Mouse (Mus musculus) MEL (cell line): ENCODE measurements at regions not wholly inside any gene's neighbourhood (a gene's known extent, or its start where the extent isn't known, plus 50 kb on each side); places are given as distances from the start of the nearest gene placed in this dataset.

Experiments used
- DNase-seq: peaks from one replicate; pipeline ENCODE4 v3.0.0; 2011; ENCODE audit warnings: low read depth, low spot score
- H3K27ac ChIP-seq: 2 replicates; pipeline ENCODE4 v1.5.1; 2012; ENCODE audit warnings: low read depth, mild to moderate bottlenecking, control low read depth, low read length, moderate library complexity; ENCODE audit not compliant: control insufficient read depth
- H3K27me3 ChIP-seq, 2 experiments: fragments of 150-350 bp in 1 of 2; sonication (generic) in 1 of 2; 2 replicates each; pipeline ENCODE4 v1.6.1; 2012; ENCODE audit warnings: low read length in 2 of 2, mild to moderate bottlenecking in 2 of 2, improper control_type of control experiment in 1 of 2, moderate library complexity in 1 of 2; ENCODE audit not compliant: insufficient read depth in 2 of 2, control insufficient read depth in 1 of 2
- H3K36me3 ChIP-seq, 2 experiments: 2 replicates each; pipeline ENCODE4 v1.6.1; 2012 to 2014; ENCODE audit warnings: low read length in 2 of 2, improper control_type of control experiment in 1 of 2, inconsistent platforms in 1 of 2, mild to moderate bottlenecking in 1 of 2; ENCODE audit not compliant: insufficient read depth in 2 of 2, control insufficient read depth in 1 of 2
- H3K4me1 ChIP-seq, 2 experiments: fragments of 150-350 bp in 1 of 2; sonication (generic) in 1 of 2; 2 replicates each; pipeline ENCODE4 v1.6.1; 2012; ENCODE audit warnings: low read length in 2 of 2, improper control_type of control experiment in 1 of 2, mild to moderate bottlenecking in 1 of 2; ENCODE audit not compliant: insufficient read depth in 2 of 2, control insufficient read depth in 1 of 2
- H3K4me3 ChIP-seq, 2 experiments: fragments of 150-350 bp in 1 of 2; sonication (generic) in 1 of 2; 2 replicates each; pipeline ENCODE4 v1.5.1; 2012; ENCODE audit warnings: low read depth in 2 of 2, low read length in 2 of 2, mild to moderate bottlenecking in 2 of 2, moderate library complexity in 2 of 2, control low read depth in 1 of 2, improper control_type of control experiment in 1 of 2; ENCODE audit not compliant: control insufficient read depth in 1 of 2, insufficient read depth in 1 of 2
- H3K79me2 ChIP-seq: 2 replicates; pipeline ENCODE4 v1.6.1; 2012; ENCODE audit warnings: mild to moderate bottlenecking, low read length, moderate library complexity; ENCODE audit not compliant: control insufficient read depth, poor library complexity, insufficient read depth
- H3K9ac ChIP-seq: 2 replicates; pipeline ENCODE4 v1.6.1; 2012; ENCODE audit warnings: low read depth, mild to moderate bottlenecking, control low read depth, low read length, moderate library complexity; ENCODE audit not compliant: control insufficient read depth, poor library complexity, severe bottlenecking
- H3K9me3 ChIP-seq: fragments of 150-350 bp; sonication (generic); replicated peaks from 2 replicates; pipeline ENCODE4 v1.6.1; 2012; ENCODE audit warnings: mild to moderate bottlenecking, low read length, improper control_type of control experiment, moderate library complexity; ENCODE audit not compliant: insufficient read depth
- BHLHE40 ChIP-seq: IDR thresholded peaks from 2 replicates; pipeline ENCODE4 v1.6.1; 2012; ENCODE audit warnings: low read depth, mild to moderate bottlenecking, inconsistent platforms, low read length, improper control_type of control experiment, borderline replicate concordance
- CHD2 ChIP-seq: IDR thresholded peaks from 2 replicates; pipeline ENCODE4 v1.6.1; 2011; ENCODE audit warnings: low read length, improper control_type of control experiment
- E2F4 ChIP-seq: IDR thresholded peaks from 2 replicates; pipeline ENCODE4 v1.6.1; 2011; ENCODE audit warnings: low read depth, low read length, improper control_type of control experiment, borderline replicate concordance
- GATA1 ChIP-seq: IDR thresholded peaks from 2 replicates; pipeline ENCODE4 v1.6.1; 2011; ENCODE audit warnings: low read depth, low read length, improper control_type of control experiment
- HCFC1 ChIP-seq: IDR thresholded peaks from 2 replicates; pipeline ENCODE4 v1.6.1; 2012; ENCODE audit warnings: low read depth, mild to moderate bottlenecking, inconsistent platforms, low read length, improper control_type of control experiment, moderate library complexity
- MEF2A ChIP-seq: IDR thresholded peaks from 2 replicates; pipeline ENCODE4 v1.6.1; 2014; ENCODE audit warnings: low read depth, mild to moderate bottlenecking, inconsistent platforms, low read length, improper control_type of control experiment; ENCODE audit not compliant: poor library complexity, insufficient replicate concordance, severe bottlenecking; ENCODE audit errors: extremely low read depth
- MYC ChIP-seq: IDR thresholded peaks from 2 replicates; pipeline ENCODE4 v1.6.1; 2011; ENCODE audit warnings: low read depth, mild to moderate bottlenecking, low read length, improper control_type of control experiment, moderate library complexity
- NRF1 ChIP-seq: IDR thresholded peaks from 2 replicates; pipeline ENCODE4 v1.6.1; 2014; ENCODE audit warnings: low read depth, mild to moderate bottlenecking, inconsistent platforms, low read length, improper control_type of control experiment, moderate library complexity; ENCODE audit not compliant: poor library complexity, insufficient read depth, severe bottlenecking
- RCOR1 ChIP-seq: IDR thresholded peaks from 2 replicates; pipeline ENCODE4 v1.6.1; 2012; ENCODE audit warnings: low read depth, mild to moderate bottlenecking, inconsistent platforms, low read length, improper control_type of control experiment
- TCF12 ChIP-seq: IDR thresholded peaks from 2 replicates; pipeline ENCODE4 v1.6.1; 2014; ENCODE audit warnings: low read depth, mild to moderate bottlenecking, inconsistent platforms, low read length, improper control_type of control experiment, moderate library complexity
- UBTF ChIP-seq: IDR thresholded peaks from 2 replicates; pipeline ENCODE4 v1.6.1; 2012; ENCODE audit warnings: low read depth, mild to moderate bottlenecking, inconsistent platforms, low read length, improper control_type of control experiment, moderate library complexity, borderline replicate concordance; ENCODE audit not compliant: insufficient read depth
- ZKSCAN1 ChIP-seq: IDR thresholded peaks from 2 replicates; pipeline ENCODE4 v1.6.1; 2012; ENCODE audit warnings: low read depth, mild to moderate bottlenecking, inconsistent platforms, low read length, improper control_type of control experiment, moderate library complexity

DNA sequence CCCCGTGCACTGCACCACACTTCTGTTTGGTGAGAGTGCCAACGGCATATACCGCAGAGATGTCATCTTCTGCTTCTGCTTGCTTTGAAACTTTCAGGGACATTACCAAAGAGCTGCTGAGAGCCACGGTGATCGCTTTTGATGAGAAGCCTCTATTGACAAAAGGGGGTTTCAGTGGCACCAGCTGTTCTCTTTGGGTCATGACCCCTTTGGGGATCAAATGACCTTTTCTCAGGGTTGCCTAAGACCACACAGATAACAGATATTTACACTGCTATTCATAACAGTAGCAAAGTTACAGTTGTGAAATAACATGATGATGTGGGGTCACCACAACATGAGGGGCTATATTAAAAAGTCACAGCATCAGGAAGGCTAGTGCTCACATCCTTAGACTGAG lies 51.7 kb upstream of the Ppp1r9a start:
- H3K79me2 ChIP-seq = no peaks in the 10 kb centered on the region

More for the DNA sequence above, 51.7 kb upstream of the Ppp1r9a start:
- Histone ChIP-seq H3K36me3 (no peaks in the 10 kb centered on the region), H3K4me1 (no peaks in the 10 kb centered on the region), H3K4me3 (no peak overlapping the region), H3K27me3 (no peaks in the 10 kb centered on the region), H3K9me3 (no peaks in the 10 kb centered on the region), H3K9ac (no peak overlapping the region), H3K27ac (no peak overlapping the region)
- no peak for DNase-seq
- no peak for TF ChIP-seq RCOR1
- no peak for TF ChIP-seq GATA1
- no peak for TF ChIP-seq MYC
- no peak for TF ChIP-seq ZKSCAN1
- no peak for TF ChIP-seq BHLHE40
- no peak for TF ChIP-seq MEF2A
- no peak for TF ChIP-seq CHD2
- no peak for TF ChIP-seq TCF12
- no peak for TF ChIP-seq HCFC1
- TF ChIP-seq NRF1 = no peak
- no peak for TF ChIP-seq UBTF
- TF ChIP-seq E2F4 = no peak
